Mouse (Mus musculus) cerebellum, adult 11-12 months (tissue): ENCODE measurements around the gene Fam229b.

Experiments used
- DNase-seq: peaks from one replicate; pipeline ENCODE4 v3.0.0; 2022

Fam229b gene

DNA sequence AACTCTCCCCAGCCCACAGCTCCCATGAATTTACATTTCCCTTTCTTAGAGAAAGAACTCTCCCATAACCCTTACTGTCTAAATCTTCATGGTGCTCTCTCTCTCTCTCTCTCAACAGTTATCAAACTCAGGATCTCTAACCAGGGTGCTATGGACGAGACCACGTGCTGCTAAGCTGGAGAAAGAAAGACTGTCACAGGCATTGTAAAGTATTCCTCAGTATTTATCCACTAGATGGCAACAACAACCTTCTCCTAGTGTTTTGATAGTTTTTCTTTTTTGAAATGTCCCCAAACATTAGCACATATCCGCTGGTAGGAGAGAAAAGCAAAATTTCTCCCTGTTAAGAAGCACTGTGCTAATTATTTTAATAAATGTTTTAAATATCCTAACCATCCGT lies 12.3 kb downstream of the Fam229b start:
- DNase-seq = no peak

- DNase-seq = no peak
Observed at GRCm38 (mm10) chr10:39109489-39109874, 24.2 kb downstream of the Fam229b start.

GRCm38 (mm10) chr10:39108837-39109488 lies 24.8 kb downstream of the Fam229b start:
- no peak for DNase-seq

DNA sequence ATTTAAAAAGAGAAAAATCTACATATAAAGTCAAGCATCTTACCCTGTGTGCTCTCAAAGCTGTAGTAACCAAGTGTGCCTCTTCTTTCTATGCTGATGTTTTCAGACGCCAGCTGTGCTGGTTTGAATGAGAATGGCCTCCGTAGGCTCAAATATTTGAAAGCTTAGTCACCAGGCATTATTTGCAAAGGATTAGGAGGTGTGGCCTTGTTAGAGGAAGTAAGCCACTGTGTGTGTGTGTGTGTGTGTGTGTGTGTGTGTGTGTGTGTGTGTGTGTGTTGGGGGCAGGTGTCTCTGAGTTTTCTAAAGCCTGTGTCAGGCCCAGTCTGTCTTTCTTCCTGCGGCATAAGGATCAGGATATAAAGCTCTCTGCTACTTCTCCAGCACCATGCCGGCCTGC lies 26.8 kb downstream of the Fam229b start:
- DNase-seq = no peak

GRCm38 (mm10) chr10:39106413-39106812 lies 27.3 kb downstream of the Fam229b start:
- DNase-seq = no peak

- DNase-seq = no peak
Observed at GRCm38 (mm10) chr10:39104803-39105449, 28.8 kb downstream of the Fam229b start.

GRCm38 (mm10) chr10:39098746-39099145 lies 35.0 kb downstream of the Fam229b start:
- no peak for DNase-seq

GRCm38 (mm10) chr10:39096981-39097380 lies 36.7 kb downstream of the Fam229b start:
- DNase-seq = no peak

- DNase-seq = no peak
Observed at GRCm38 (mm10) chr10:39072048-39072447, 61.7 kb downstream of the Fam229b start.
